Mouse (Mus musculus): Measurements from ENCODE around the gene Lrmda.

Gene Lrmda

DNA sequence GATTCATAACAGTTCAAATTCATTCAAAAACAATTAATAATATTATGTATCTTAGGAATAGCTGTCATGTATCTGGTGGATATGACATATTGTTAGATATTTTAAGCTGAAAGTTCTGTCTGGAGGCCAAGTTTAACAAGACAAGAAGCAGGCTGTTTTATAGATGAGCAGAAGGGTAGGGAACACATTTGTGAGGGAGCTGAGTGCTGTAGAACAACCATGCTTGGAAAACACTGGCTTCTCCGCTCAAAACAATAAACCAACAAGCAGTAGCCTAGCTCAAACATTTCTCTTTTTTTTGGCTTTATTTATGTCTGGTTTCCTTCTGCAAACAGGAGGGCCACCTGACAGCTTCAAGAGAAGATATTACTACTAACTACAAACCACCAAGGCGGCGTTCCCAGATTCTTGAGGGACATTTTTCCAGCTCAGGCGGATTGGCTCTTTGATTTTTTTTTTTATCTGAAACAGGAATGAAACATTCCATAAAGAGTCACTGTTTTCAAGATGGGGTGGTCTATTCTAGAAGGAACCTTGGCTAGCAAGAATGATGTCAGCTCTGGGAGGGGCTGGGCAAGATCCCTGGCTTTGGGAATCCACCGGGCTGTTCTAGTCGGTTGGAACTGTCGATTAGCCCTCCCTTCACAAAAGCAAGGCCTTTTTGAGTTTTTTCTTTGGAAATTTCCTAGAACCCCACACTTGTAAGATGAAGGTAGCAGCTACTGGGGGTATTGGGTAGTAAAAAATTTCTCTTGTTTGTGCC lies 304.2 kb downstream of the Lrmda start:
- DNase-seq (ENCODE audit: low spot score in 2 of 2) = peak in 1 of 2 experiments; percentile 3

DNA sequence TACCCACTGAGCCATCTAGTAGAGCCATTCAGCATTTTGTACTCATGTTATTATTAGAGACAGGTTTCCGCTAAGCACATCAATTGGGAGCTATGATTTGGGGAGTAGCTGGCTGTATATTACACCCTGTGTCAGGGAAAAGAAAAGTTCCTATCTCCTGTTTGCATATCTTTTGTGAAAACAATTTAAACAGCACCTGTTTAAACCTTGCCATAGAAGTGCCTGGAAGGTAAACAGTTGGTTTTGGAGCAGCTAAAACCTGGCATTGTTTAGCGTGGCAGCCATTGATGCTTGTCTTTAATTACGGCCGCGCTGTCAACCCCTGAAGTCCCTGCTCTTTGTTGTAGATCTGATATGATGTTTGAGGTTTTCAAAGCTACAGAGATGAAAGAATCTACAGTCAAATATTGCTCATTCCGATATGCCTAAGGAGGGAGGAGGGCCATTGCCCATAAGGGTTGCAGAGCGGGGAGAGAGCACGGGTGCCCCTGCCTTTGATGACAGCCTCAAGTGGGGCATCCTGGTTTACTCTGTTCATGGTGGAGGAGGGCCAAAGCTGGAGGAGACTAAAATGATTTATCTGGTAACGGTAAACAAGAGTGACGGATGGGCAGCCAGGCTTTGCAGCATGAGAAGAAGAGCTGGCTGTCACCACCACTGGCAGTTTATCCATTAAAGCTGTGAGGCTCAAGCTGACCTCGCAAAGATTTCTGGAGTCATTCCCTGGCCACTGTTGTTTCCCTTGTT lies 306.9 kb downstream of the Lrmda start:
- no peak for DNase-seq (ENCODE audit: low spot score in 2 of 2)

DNA sequence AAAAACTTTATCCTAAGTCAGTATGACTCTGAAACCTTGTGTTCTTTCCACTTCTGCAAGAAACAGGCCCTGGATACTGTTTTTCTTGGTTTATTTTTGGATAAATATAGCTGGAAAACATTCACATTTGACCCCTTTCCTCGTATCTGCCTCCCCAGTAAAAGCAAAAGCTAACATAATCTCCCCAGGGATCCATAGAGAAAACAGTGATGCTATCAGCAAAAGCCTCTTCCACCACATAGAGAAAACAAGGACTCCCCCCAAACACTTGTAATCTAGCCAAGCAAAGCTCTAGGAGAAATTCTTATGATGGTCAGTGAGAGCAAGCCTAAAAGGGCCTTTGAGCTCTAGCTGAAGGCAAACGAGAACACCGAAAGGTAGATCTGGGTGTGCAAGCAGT lies 309.7 kb downstream of the Lrmda start:
- no peak for DNase-seq (ENCODE audit: low spot score in 2 of 2)

DNA sequence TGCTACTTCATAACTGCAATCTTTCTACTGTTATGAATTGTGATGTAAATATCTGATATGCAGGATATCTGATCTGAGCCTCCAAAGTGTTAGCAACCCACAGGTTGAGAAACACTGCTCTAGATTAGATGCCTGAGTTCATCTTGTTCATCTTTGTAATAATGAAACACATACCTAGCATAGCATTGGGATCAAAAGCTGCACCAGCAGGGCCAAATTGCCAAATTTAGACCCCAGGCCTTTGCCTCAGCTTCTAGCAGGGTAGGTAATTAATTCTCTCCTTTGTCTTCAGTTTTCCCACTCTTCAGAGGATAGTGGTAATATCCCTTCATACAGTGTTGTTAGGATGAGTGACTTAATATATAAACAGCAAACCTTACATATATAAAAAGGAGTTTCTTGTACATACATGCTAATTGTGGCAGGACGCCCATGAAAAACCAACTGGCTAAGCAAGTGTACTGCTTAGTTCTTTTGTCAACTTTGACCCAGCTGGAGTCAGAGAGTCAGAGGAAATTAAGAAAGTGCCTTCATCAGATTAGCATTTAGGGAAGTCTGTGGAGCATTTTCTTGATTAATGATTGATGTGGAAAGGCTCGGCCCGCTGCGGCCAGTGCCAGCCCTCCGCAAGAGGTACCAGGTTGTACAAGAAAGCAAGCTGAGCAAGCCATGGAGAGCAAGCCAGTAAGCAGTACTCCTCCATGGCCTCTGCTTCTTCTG lies 315.7 kb downstream of the Lrmda start:
- DNase-seq (ENCODE audit: low spot score in 2 of 2) = no peak

DNA sequence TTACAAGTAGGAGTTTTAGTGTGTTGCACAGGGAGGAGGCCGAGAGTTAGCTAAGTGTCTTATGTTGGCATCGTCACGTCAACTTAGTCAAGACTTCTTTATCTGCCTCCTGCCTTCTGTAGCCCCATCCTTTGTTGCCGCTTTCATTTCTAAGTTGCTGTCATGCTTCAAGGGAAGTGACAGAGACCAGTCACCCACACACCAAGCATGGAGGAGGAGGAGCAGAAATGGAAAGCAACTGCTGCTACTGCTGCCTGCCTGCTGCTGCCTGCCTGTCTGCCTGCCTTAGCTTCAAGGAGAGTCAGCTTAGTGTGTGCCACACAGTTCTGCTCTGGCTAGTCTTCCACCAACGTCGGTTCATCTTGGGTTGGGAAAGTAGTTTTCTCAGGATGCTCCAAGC lies 319.7 kb downstream of the Lrmda start:
- DNase-seq (ENCODE audit: low spot score in 2 of 2) = peak; percentile 47 to 49

DNA sequence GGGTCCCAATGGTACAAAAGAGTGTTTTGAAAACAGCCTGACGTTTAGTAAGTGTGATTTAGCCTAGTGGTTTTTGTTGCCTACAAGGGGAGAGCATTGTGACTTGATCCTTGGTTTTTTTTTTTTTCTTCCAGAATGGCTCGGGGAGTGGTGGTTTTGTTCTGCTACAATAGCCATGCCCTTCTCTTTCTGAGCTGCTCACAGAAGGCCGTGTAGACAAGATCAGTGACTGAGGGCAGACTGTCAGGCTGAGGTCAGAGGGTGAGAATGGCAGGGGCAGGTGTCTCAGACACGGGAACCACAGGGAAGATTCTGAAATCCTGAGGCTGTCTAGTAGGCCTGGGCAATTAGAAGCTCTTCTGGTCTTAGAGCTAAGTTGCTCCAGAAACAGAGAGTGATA lies 323.8 kb downstream of the Lrmda start:
- no peak for DNase-seq (ENCODE audit: low spot score in 2 of 2)

DNA sequence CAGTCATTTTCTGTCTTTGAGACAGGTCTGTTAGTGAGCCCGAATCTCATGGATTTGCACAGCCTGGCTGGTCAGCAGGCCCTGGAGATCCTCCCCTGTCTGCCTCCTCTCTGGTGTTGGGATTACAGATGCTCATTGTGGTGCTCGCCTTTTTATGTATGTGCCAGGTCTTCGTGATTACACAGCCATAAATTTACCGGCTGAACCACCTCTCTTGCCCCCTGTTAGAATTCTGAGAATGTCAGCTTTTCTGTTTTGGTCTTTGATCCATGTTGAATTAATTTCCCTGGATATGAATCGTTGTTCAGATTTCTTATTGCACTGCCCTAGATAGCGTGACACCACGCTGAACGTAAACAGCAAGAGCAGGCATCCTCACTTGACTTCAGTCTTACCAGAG lies 325.7 kb downstream of the Lrmda start:
- no peak for DNase-seq (ENCODE audit: low spot score in 2 of 2)

DNA sequence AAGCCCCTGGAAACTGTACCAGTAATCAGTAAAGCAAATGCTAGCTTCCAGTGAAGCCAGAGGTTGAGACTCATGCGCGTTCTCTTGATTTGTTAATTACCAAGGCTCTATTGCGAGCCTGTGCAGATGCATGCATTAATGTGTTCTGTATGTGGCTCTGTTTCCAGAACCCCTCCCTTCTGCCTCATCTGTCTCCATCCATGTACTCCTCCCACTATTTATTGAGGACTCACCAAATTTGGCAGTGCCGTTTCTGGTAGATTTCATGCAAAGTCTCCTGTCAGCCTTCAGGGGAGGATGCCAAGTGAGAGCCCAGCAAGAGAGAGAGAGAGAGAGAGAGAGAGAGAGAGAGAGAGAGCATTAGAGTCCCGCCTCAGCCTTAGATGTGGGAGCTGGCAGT lies 334.1 kb downstream of the Lrmda start:
- DNase-seq (ENCODE audit: low spot score in 2 of 2) = no peak

DNA sequence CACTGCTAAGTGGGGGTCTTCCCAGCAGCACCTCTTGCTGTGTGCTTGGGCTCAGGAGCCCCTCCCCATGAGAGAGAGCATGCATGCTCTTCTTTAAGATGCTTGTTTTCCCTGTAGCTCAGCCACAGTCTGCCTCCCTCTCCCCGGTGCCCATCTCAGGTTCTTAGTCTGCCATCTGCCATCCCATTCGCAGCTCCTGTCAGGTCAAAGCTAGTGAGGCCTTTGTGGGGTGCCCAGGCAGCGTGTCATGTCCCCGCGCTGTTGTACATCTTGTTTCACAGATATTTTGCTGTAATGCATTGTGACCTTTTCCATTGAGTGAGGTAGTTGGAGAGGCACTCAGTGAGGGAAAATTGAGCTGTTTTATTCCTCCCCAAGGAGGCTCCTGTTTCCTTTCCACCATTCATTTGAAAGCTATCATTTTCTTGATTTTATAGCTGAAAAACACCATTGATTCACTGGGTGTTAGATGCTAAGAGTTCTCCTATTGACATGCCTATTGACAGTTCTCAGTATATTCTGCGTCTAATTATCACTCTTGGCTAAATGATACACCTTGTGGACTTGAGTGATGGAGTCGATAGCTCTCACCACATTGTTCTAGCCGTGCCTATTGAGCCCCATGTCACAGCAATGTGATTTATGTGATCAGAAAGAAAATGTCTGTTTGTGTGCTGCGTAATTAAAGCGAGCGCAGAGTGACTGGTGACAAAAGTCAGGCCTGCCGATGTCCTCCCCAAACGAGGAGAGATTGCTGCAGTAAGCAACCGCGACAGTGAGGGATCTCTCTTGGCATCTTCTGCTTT lies 335.5 kb downstream of the Lrmda start:
- no peak for DNase-seq (ENCODE audit: low spot score in 2 of 2)

DNA sequence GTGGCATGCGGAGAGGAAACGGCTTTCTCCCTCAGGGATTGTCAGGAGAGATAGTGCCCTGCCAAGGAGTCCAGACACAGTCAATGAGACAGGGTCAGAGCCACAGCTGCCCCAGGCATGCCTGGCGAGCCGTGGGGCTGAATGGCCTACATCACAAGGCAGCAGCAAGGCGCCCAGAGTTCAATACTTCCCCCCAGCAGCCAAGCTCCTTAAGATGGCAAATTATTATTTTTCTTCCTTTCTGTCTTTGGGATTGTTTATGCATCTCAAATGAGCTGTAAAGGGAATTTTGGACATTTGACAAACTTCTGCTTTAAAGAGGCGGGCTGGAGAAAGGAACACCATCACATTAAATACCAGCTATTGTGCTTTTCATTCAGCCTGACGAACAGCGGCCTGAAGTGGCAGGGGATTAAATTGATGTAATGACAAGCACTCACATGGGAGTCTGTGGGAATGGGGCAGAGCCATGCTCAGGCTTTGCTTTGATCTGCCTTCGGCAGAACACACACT lies 338.5 kb downstream of the Lrmda start:
- DNase-seq (ENCODE audit: low spot score in 2 of 2) = no peak

DNA sequence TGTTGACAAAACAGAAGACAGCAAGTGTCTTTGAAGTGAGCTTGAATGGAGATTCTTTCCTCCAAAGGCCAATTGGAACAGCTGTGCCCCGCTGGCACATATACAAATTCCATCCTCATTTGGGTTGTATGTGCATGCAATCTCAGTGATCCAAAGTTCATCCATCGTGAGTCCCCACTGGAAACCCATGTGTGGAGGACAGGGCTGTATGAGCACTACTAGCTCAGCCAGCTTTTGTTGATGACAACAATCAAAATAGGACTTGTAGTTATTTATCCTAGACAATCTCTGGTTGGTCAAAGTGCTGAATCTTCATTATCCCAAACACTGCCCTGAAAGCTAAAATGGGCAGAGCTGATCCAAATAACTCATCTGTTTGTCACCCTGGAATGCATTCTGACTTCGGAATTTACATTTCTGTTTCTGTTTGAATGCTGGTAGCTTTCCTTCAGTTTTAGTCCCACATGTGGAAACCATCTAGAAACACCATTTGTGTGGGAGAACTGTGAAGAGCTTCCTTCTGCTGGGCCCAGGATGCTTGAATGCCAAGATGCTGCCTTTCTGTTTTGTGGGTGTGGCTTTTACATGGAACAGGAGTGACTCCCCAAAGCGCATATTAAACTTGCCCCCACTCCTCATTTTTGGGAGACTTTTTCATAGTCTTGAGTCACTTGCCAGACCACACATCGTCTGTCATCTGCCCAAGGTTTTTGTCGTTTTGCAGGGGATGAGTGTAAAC lies 344.7 kb downstream of the Lrmda start:
- peak; percentile 33 to 40 for DNase-seq (ENCODE audit: low spot score in 2 of 2)

DNA sequence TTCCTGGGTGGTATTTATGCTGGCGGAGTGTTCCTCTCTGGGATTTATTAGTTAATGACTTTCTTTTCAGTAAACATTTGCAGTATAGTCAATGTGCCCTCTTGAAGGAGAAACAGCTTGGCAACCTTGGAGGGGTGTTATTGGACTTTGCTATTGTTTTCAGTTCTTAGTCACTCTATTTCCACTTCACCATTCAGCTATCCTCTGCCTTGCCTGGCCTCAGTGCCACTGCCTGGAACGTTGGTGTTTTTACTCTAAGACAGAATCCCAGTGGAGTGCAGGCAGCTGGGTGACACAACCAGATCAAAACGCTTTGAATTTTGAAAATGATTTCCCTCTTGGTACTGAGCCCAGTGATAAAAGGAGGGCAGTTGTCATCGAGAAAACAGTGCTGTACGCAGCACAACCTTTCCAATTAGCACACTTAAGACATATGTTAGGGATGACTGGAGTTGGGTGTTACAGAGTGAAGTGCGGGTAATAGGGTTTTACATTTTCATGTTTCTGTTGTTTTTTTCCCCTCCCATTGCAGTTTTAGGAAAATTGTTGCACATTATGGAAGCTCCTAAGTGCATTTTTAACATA lies 345.4 kb downstream of the Lrmda start:
- DNase-seq (ENCODE audit: low spot score in 2 of 2) = peak; percentile 10 to 30

DNA sequence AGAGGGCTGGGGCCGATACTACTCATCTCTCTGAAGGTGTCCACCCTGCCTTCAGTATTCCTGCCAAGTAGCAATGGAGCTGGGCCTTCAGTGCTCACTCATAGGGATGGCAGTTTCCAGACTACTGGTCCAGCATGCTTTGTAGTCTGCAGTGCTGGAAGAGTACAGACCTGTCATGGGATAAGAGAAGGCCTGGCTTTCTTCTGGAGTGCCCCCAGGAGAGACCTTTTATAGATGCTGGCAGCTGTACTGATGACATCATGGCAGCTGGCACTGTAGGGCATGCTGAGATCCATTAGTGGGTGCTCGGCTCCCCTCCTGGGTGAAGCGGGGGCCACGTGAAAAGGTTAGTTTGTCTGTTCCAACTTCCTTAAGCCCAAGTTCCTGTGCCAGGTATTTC lies 348.1 kb downstream of the Lrmda start:
- no peak for DNase-seq (ENCODE audit: low spot score in 2 of 2)

DNA sequence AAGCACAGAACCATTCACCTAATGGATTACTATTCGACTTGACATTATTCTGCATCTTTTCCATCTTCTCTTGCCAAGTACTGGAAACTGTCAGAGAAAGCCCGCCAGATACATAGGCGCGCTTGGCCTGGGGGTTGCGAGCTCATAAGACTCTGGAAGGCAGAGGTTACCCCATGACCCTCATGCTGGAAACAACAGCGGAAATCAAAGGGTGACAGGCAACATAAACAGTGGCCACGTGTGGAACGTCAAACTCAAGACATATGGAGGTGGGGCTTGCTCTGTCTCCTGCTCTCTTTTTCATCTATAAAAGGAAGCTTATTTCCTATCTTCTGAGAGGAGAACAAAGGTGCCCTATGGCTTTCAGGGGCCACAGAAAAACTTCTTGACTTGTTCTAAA lies 351.6 kb downstream of the Lrmda start:
- DNase-seq (ENCODE audit: low spot score in 2 of 2) = no peak

DNA sequence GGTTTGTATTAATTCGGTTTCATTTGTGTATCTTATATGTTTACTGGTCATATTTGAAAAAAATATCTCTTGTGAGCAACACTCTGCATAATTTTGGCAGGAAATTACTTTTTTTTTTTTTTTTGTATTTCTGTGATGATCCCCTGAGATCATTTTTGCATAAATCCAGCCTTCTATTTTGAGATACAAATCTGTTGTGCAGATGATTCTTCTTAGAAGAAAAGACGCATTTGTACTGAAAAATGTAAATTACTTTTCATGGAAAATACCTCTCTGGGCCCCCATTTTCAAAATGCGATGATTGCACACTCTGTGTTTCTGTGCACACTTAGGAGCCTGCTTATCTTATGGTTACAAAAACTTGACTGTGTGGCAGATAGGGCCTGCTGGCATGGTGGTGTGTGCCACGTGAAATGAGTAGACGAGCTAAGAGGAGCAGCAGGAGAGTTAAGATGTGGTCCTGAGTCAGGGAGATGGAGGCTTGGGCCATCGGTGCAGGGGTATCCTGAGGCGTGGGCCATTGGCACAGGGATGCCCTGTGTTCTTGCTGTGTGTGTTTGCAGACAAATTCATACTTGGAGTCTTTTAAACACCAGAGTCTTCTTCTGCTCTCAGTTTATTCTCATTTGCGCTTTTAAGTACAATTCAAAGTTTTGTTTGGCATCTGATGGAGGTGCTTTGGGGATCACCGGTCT lies 353.3 kb downstream of the Lrmda start:
- peak in 1 of 2 experiments; percentile 7 for DNase-seq (ENCODE audit: low spot score in 2 of 2)

DNA sequence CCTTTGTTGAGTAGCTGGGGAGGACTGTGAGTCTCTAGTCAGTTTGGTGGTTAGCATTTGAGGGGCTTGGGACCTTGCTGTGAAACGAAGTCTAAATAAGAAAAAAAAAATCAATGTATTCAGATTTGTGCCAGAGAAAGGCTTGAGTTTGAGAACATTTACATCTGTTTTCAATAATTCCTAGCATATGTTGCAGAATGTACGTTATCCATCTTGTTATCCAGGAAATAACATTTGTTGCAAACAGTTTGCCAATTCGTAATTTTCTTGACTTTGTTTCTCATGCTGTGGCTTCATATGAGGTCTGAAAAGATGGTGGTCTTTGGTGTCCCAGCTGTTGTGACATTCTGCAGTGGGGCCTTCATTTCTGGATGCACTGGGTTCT lies 353.8 kb downstream of the Lrmda start:
- no peak for DNase-seq (ENCODE audit: low spot score in 2 of 2)

DNA sequence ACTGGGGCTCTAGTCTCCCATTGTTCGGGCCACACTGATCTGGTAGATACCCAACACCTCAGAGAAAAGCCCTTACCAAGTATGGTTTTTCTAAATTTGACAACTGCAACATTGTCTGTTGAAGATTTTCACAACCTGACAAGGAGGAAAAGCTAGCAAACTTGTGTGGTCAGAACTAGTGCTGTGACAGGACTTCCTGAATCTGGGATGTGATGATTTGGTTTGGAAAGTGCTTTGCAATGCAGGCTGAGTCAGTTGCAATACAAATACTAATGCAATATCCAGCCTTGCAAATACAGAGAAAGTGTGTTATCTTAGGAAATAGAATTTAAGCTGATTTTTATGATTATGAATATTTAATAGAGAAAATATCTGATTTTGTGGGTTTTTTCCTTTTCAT lies 357.6 kb downstream of the Lrmda start:
- no peak for DNase-seq (ENCODE audit: low spot score in 2 of 2)

DNA sequence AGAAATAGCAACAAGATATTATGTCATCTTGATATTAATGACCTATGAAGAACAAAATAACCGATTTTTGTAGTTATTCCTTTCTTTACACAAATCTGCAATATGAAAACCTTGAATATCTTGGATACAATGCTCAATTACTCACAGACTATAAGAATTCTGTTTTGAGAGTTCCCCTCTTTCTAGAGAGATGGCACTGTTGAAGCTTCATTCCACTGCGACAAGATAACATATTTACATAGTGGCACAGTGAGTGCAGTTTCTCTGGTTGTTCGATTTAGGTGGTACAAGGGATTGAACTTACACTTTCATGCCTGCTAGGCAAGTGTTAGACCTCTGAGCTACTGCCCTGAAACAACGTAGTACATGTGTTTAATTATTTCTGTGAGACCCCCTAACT lies 362.6 kb downstream of the Lrmda start:
- DNase-seq (ENCODE audit: low spot score in 2 of 2) = no peak

DNA sequence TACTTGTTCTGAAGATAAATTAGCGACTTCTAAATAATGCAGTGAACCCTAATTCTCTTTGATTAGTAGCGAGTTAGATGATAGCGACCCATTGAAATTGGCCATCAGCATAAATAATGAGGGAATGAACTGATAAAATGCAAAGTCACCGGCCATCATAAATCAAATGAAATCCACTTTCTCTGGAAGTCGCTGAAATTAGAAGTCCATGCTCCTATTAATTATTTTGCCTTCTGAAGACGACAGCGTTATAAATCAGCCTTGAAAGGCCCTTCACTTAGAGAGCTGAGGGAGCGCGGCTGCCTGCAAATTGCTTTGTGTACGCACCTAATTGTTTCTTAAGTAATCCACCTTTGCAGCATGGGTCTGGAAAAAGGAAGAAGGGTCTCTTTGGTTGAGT lies 374.1 kb downstream of the Lrmda start:
- DNase-seq (ENCODE audit: low spot score in 2 of 2) = no peak

DNA sequence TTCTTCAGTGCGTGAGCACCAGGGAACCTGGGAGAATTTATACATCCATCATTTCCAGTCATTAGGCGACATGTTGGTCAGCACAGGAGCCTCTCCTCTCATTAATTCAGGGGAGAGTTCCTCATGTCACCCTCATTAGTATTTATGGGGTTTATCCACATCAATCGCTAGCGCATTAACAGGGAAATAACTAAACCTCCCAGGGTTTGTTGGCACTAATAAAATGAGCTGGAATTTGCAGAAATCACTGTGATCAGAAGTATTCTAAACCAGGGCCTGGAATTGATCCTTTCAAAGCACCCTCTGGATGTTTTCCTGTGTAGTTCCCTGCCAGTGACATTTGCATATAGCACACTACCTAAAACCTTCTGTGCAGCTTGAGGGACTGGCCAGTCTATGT lies 382.9 kb downstream of the Lrmda start:
- no peak for DNase-seq (ENCODE audit: low spot score in 2 of 2)

Data from right cerebral cortex, adult 2 months (tissue).